Mouse (Mus musculus) olfactory bulb, adult 2 months (tissue): ENCODE data around the gene Ptms.

Experiments used
- CTCF ChIP-seq: fragments of 200-500 bp; IDR thresholded peaks from 2 replicates; pipeline ENCODE4 v1.5.1; 2012; ENCODE audit warnings: low read depth, mild to moderate bottlenecking, low read length, moderate library complexity; ENCODE audit not compliant: insufficient read depth
- POLR2A ChIP-seq: fragments of 200-500 bp; IDR thresholded peaks from 2 replicates; pipeline ENCODE4 v1.6.1; 2012; ENCODE audit warnings: mild to moderate bottlenecking, low read depth, low read length, moderate library complexity; ENCODE audit not compliant: insufficient read depth

GRCm38 (mm10) chr6:124959960-124960359 lies 40.1 kb upstream of the Ptms start:
- TF ChIP-seq CTCF (no peak), POLR2A (no peak)
